Mouse (Mus musculus) MEL (cell line): Measurements from ENCODE around the gene Agmat. TPM values are rescaled to one million over a fixed set of nuclear protein-coding genes. Genes with fewer than 3 reads are reported as not detected.
A peak's percentile ranks its signal among the peaks of the same experiment; 100 is the strongest.

Source experiments
- DNase-seq: peaks from one replicate; pipeline ENCODE4 v3.0.0; 2011; ENCODE audit warnings: low read depth, low spot score
- H3K27ac ChIP-seq: 2 replicates; pipeline ENCODE4 v1.5.1; 2012; ENCODE audit warnings: low read depth, mild to moderate bottlenecking, control low read depth, low read length, moderate library complexity; ENCODE audit not compliant: control insufficient read depth
- H3K27me3 ChIP-seq, 2 experiments: fragments of 150-350 bp in 1 of 2; sonication (generic) in 1 of 2; 2 replicates each; pipeline ENCODE4 v1.6.1; 2012; ENCODE audit warnings: low read length in 2 of 2, mild to moderate bottlenecking in 2 of 2, improper control_type of control experiment in 1 of 2, moderate library complexity in 1 of 2; ENCODE audit not compliant: insufficient read depth in 2 of 2, control insufficient read depth in 1 of 2
- H3K36me3 ChIP-seq, 2 experiments: 2 replicates each; pipeline ENCODE4 v1.6.1; 2012 to 2014; ENCODE audit warnings: low read length in 2 of 2, improper control_type of control experiment in 1 of 2, inconsistent platforms in 1 of 2, mild to moderate bottlenecking in 1 of 2; ENCODE audit not compliant: insufficient read depth in 2 of 2, control insufficient read depth in 1 of 2
- H3K4me1 ChIP-seq, 2 experiments: fragments of 150-350 bp in 1 of 2; sonication (generic) in 1 of 2; 2 replicates each; pipeline ENCODE4 v1.6.1; 2012; ENCODE audit warnings: low read length in 2 of 2, improper control_type of control experiment in 1 of 2, mild to moderate bottlenecking in 1 of 2; ENCODE audit not compliant: insufficient read depth in 2 of 2, control insufficient read depth in 1 of 2
- H3K4me3 ChIP-seq, 2 experiments: fragments of 150-350 bp in 1 of 2; sonication (generic) in 1 of 2; 2 replicates each; pipeline ENCODE4 v1.5.1; 2012; ENCODE audit warnings: low read depth in 2 of 2, low read length in 2 of 2, mild to moderate bottlenecking in 2 of 2, moderate library complexity in 2 of 2, control low read depth in 1 of 2, improper control_type of control experiment in 1 of 2; ENCODE audit not compliant: control insufficient read depth in 1 of 2, insufficient read depth in 1 of 2
- H3K79me2 ChIP-seq: 2 replicates; pipeline ENCODE4 v1.6.1; 2012; ENCODE audit warnings: mild to moderate bottlenecking, low read length, moderate library complexity; ENCODE audit not compliant: control insufficient read depth, poor library complexity, insufficient read depth
- H3K9ac ChIP-seq: 2 replicates; pipeline ENCODE4 v1.6.1; 2012; ENCODE audit warnings: low read depth, mild to moderate bottlenecking, control low read depth, low read length, moderate library complexity; ENCODE audit not compliant: control insufficient read depth, poor library complexity, severe bottlenecking
- H3K9me3 ChIP-seq: fragments of 150-350 bp; sonication (generic); replicated peaks from 2 replicates; pipeline ENCODE4 v1.6.1; 2012; ENCODE audit warnings: mild to moderate bottlenecking, low read length, improper control_type of control experiment, moderate library complexity; ENCODE audit not compliant: insufficient read depth
- BHLHE40 ChIP-seq: IDR thresholded peaks from 2 replicates; pipeline ENCODE4 v1.6.1; 2012; ENCODE audit warnings: low read depth, mild to moderate bottlenecking, inconsistent platforms, low read length, improper control_type of control experiment, borderline replicate concordance
- CHD2 ChIP-seq: IDR thresholded peaks from 2 replicates; pipeline ENCODE4 v1.6.1; 2011; ENCODE audit warnings: low read length, improper control_type of control experiment
- CTCF ChIP-seq, 3 experiments: IDR thresholded peaks in 2 of 3; conservative IDR thresholded peaks in 1 of 3; 2 replicates each; pipeline ENCODE4 v1.5.1; 2011 to 2012; ENCODE audit warnings: low read length in 3 of 3, low read depth in 2 of 3, mild to moderate bottlenecking in 2 of 3, improper control_type of control experiment in 1 of 3, inconsistent platforms in 1 of 3, mixed read lengths in 1 of 3, moderate library complexity in 1 of 3; ENCODE audit not compliant: control insufficient read depth in 1 of 3, insufficient read depth in 1 of 3, poor library complexity in 1 of 3, severe bottlenecking in 1 of 3
- GATA1 ChIP-seq: IDR thresholded peaks from 2 replicates; pipeline ENCODE4 v1.6.1; 2011; ENCODE audit warnings: low read depth, low read length, improper control_type of control experiment
- HCFC1 ChIP-seq: IDR thresholded peaks from 2 replicates; pipeline ENCODE4 v1.6.1; 2012; ENCODE audit warnings: low read depth, mild to moderate bottlenecking, inconsistent platforms, low read length, improper control_type of control experiment, moderate library complexity
- JUND ChIP-seq: IDR thresholded peaks from 2 replicates; pipeline ENCODE4 v1.6.1; 2011; ENCODE audit warnings: low read depth, mild to moderate bottlenecking, improper control_type of control experiment, low read length
- KAT2A ChIP-seq: conservative IDR thresholded peaks from 2 replicates; pipeline ENCODE4 v1.6.1; 2012; ENCODE audit warnings: low read depth, low read length, improper control_type of control experiment, inconsistent platforms
- MXI1 ChIP-seq: IDR thresholded peaks from 2 replicates; pipeline ENCODE4 v1.6.1; 2011; ENCODE audit warnings: mild to moderate bottlenecking, low read depth, low read length, improper control_type of control experiment
- NELFE ChIP-seq: IDR thresholded peaks from 2 replicates; pipeline ENCODE4 v1.6.1; 2011; ENCODE audit warnings: low read depth, low read length, improper control_type of control experiment
- POLR2AphosphoS2 ChIP-seq: IDR thresholded peaks from 2 replicates; pipeline ENCODE4 v1.6.1; 2011; ENCODE audit warnings: low read length, improper control_type of control experiment
- POLR2AphosphoS5 ChIP-seq: IDR thresholded peaks from 2 replicates; pipeline ENCODE4 v1.6.1; 2012; ENCODE audit warnings: low read depth, borderline replicate concordance, mild to moderate bottlenecking, inconsistent platforms, low read length, moderate library complexity, mixed read lengths
- RAD21 ChIP-seq: IDR thresholded peaks from 2 replicates; pipeline ENCODE4 v1.6.1; 2011; ENCODE audit warnings: mild to moderate bottlenecking, low read depth, low read length, improper control_type of control experiment
- SIN3A ChIP-seq: IDR thresholded peaks from 2 replicates; pipeline ENCODE4 v1.6.1; 2012; ENCODE audit warnings: low read length, improper control_type of control experiment, inconsistent platforms
- SMC3 ChIP-seq: IDR thresholded peaks from 2 replicates; pipeline ENCODE4 v1.6.1; 2011; ENCODE audit warnings: low read depth, low read length, improper control_type of control experiment
- TAL1 ChIP-seq: IDR thresholded peaks from 2 replicates; pipeline ENCODE4 v1.6.1; 2012; ENCODE audit warnings: mild to moderate bottlenecking, inconsistent platforms, low read length, moderate library complexity, mixed read lengths
- TBP ChIP-seq: IDR thresholded peaks from 2 replicates; pipeline ENCODE4 v1.8.0; 2011; ENCODE audit warnings: low read depth, low read length, improper control_type of control experiment
- UBTF ChIP-seq: IDR thresholded peaks from 2 replicates; pipeline ENCODE4 v1.6.1; 2012; ENCODE audit warnings: low read depth, mild to moderate bottlenecking, inconsistent platforms, low read length, improper control_type of control experiment, moderate library complexity, borderline replicate concordance; ENCODE audit not compliant: insufficient read depth
- USF1 ChIP-seq: IDR thresholded peaks from 2 replicates; pipeline ENCODE4 v1.6.1; 2014; ENCODE audit warnings: low read depth, mild to moderate bottlenecking, inconsistent platforms, low read length, improper control_type of control experiment, moderate library complexity
- USF2 ChIP-seq, 2 experiments: IDR thresholded peaks; 2 replicates each; pipeline ENCODE4 v1.6.1; 2011 to 2012; ENCODE audit warnings: improper control_type of control experiment in 2 of 2, low read length in 2 of 2, borderline replicate concordance in 1 of 2, inconsistent platforms in 1 of 2, low read depth in 1 of 2, mild to moderate bottlenecking in 1 of 2; ENCODE audit not compliant: insufficient read depth in 1 of 2
- polyA plus RNA-seq, 2 experiments: library from polyadenylated mRNA; stranded (reverse) in 1 of 2; unstranded in 1 of 2; fragments of >175 nt in 1 of 2; fragments of >200 nt in 1 of 2; gene quantifications; 2 replicates each; pipeline versions ENCODE4 v1.2.1 to v1.2.4; 2012; ENCODE audit warnings: low replicate concordance in 2 of 2, low read depth in 1 of 2; ENCODE audit not compliant: insufficient read length in 2 of 2, insufficient read depth in 1 of 2, missing spikeins in 1 of 2
- total RNA-seq: library from RNA; depleted of rRNA; stranded (reverse); fragments of 300-350 nt; gene quantifications from 2 replicates; pipeline ENCODE4 v1.2.3, GENCODE M21; 2012

Agmat gene
- total and polyA plus RNA-seq, 3 experiments, result 0.07 to 0.12 TPM; not detected in 1

GRCm38 (mm10) chr4:141751419-141752075 is 5.1 kb downstream of the Agmat start (continued):
- TF ChIP-seq BHLHE40 (0 out of 2 replicates have a peak, but pooled peaks have one; percentile 38), JUND (no peak), NELFE (no peak)

- TF ChIP-seq SIN3A (no peak; the same call in 1 of the 2 replicates), SMC3 (no peak), RAD21 (peak; percentile 3), CTCF (IDR thresholded peaks at IDR 0.05 in 2 of 3, conservative IDR thresholded peaks at IDR 0.05 in 1 of 3; ENCODE audit: control insufficient read depth in 1 of 3, insufficient read depth in 1 of 3, low read depth in 2 of 3, low read length in 3 of 3, poor library complexity in 1 of 3, severe bottlenecking in 1 of 3) (peak in 2 of 3 experiments; percentile 1 to 18; a peak in 1 of 6 replicates), POLR2AphosphoS5 (no peak), CHD2 (no peak), TBP (peak; percentile 98), JUND (no peak), USF1 (no peak), GATA1 (no peak), UBTF (peak; percentile 97), KAT2A (no peak), USF2 (IDR thresholded peaks at IDR 0.05; ENCODE audit: borderline replicate concordance in 1 of 2, insufficient read depth in 1 of 2, low read depth in 1 of 2, low read length in 2 of 2) (no peak), BHLHE40 (no peak), HCFC1 (peak; percentile 52), NELFE (no peak), POLR2AphosphoS2 (no peak), TAL1 (peak; percentile 72; the same call in 1 of the 2 replicates), MXI1 (peak; percentile 41; the same call in 1 of the 2 replicates)
- Histone ChIP-seq H3K27me3 (no peaks in the 10 kb centered on the region), H3K4me3 (no peak overlapping the region), H3K36me3 (peaks cover 0 to 3% of the 10 kb centered on the region in 2 experiments; a peak in 2 of 4 replicates), H3K4me1 (peaks cover 3 to 15% of the 10 kb centered on the region in 2 experiments; a peak in 2 of 4 replicates), H3K27ac (peak overlapping the region; percentile 92), H3K79me2 (no peaks in the 10 kb centered on the region), H3K9ac (0 out of 2 replicates have a peak overlapping the region, but pooled peaks have one; percentile 18), H3K9me3 (no peaks in the 10 kb centered on the region)
- peak; percentile 89 for DNase-seq
These were observed 5.6 kb downstream of the Agmat start for GRCm38 (mm10) chr4:141752076-141752421.
